Mouse (Mus musculus) liver, embryonic 14.5 days (tissue): ENCODE results near the gene Gm4340.

Experiments
- CTCF ChIP-seq: IDR thresholded peaks from 2 replicates; pipeline ENCODE4 v1.5.1; 2016; ENCODE audit warnings: antibody characterized with exemption, low read depth, control low read depth
- EP300 ChIP-seq: IDR thresholded peaks from 2 replicates; pipeline ENCODE4 v1.6.1; 2016; ENCODE audit warnings: antibody characterized with exemption, low read depth

DNA sequence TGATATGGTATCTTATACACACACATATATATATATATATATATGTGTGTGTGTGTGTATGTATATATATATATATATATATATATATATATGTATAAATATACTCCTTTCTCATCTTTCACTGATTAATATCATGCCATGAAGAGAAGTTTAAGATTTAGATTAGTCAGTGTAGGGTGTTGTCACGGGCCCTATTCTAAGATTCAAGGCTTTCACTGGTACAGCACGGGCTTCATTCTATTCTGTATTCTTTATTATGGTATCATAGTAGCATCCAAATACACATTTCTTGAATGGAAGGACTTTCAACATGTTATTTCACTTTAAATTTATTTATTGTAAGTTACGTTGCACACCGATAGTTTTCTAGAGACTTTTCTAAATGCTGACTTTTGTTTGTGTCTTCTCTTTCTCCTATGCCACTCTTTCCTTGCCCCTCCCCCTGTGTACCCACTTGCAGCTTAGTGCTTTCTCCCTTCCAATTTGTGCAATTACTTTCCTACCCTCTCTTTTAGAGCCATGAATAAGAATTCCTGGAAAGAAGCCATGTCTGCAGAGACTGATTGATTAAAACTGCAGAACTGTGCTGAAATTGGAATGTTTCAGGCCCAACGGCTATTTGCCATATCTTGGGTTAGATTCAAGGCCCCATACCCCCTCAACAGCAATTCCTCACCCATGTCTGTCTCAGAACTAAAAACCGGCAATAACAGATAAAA, 26.6 kb downstream of the Gm4340 start:
- TF ChIP-seq EP300 (no peak), CTCF (no peak)
